ENCODE assay signal across 11 mouse cellular contexts in genomic region chr19:33225858-33226705, GRCm38 (mm10).
DNase-seq lines count a peak whose midpoint lies in the region; TF ChIP-seq lines count a peak whose summit lies in the region.
"Had no signal": no experiment of that assay in that cellular context is flagged by ENCODE, and none has a peak within 500 bp of the region (broad histone marks: within the 10 kb centered on the region; RNA-seq: fewer than 3 reads in every experiment).

No protein-coding gene starts in this region.

- 70% methylated on average over 5 of the region's 5 CpGs for WGBS in thymus, adult 2 months
- WGBS in heart, embryonic 10.5 days = 69% methylated on average over 5 of the region's 5 CpGs

- no peak for TF ChIP-seq CTCF in thymus, adult 2 months (IDR thresholded peaks at IDR 0.05; ENCODE audit: borderline replicate concordance, control insufficient read depth, extremely low read depth, insufficient read depth, low read length, poor library complexity)

- no peak for TF ChIP-seq POLR2A in thymus, adult 2 months (IDR thresholded peaks at IDR 0.05; ENCODE audit: control insufficient read depth, extremely low read depth, insufficient read depth, low read length, poor library complexity)

- no peak overlapping the region for H3K4me3 ChIP-seq in thymus, adult 2 months (ENCODE audit: control insufficient read depth, insufficient read depth, low read length)
- H3K4me3 ChIP-seq in heart, embryonic 10.5 days = no peak overlapping the region
- H3K4me3 ChIP-seq: embryonic facial prominence, embryonic 13.5 days; heart, embryonic 13.5 days; midbrain, embryonic 12.5 days had no signal

- H3K36me3 ChIP-seq in thymus, adult 2 months (ENCODE audit: control insufficient read depth, insufficient read depth, low read length) = no peaks in the 10 kb centered on the region
- no peaks in the 10 kb centered on the region for H3K36me3 ChIP-seq in splenic B cell, adult 2 months (ENCODE audit: control insufficient read depth, insufficient read depth, low read length, poor library complexity, severe bottlenecking)
- no peaks in the 10 kb centered on the region for H3K36me3 ChIP-seq in heart, embryonic 10.5 days
- H3K36me3 ChIP-seq: embryonic facial prominence, embryonic 13.5 days; heart, embryonic 13.5 days; midbrain, embryonic 12.5 days had no signal

- H3K27me3 ChIP-seq in thymus, adult 2 months (ENCODE audit: control insufficient read depth, insufficient read depth, low read length) = no peaks in the 10 kb centered on the region
- H3K27me3 ChIP-seq in splenic B cell, adult 2 months (ENCODE audit: control insufficient read depth, insufficient read depth, low read length, poor library complexity, severe bottlenecking) = no peaks in the 10 kb centered on the region
- H3K27me3 ChIP-seq in heart, embryonic 10.5 days (ENCODE audit: insufficient read depth, poor library complexity, severe bottlenecking) = no peaks in the 10 kb centered on the region
- H3K27me3 ChIP-seq: heart, embryonic 13.5 days had no signal

- H3K9me3 ChIP-seq in heart, embryonic 10.5 days = no peaks in the 10 kb centered on the region
- H3K9me3 ChIP-seq: embryonic facial prominence, embryonic 13.5 days; heart, embryonic 13.5 days; midbrain, embryonic 12.5 days had no signal

- H3K27ac ChIP-seq in thymus, adult 2 months (ENCODE audit: control insufficient read depth, insufficient read depth, low read length) = no peak overlapping the region; the same call in 1 of the 2 replicates
- no peak overlapping the region for H3K27ac ChIP-seq in heart, embryonic 10.5 days
- H3K27ac ChIP-seq: embryonic facial prominence, embryonic 13.5 days; heart, embryonic 13.5 days; midbrain, embryonic 12.5 days had no signal

- peak; percentile 20 to 34 for DNase-seq in cerebellum, postnatal 14 days
- no peak for DNase-seq in cerebellum, postnatal 25 days
- DNase-seq in kidney, adult 9 months = peak; percentile 38
- no peak for DNase-seq in kidney, postnatal 14 days
- peak; percentile 16 for DNase-seq in thymus, adult 2 months
- no peak for DNase-seq in thymus, postnatal 4 days
- peak; percentile 16 for DNase-seq in splenic B cell, adult 2 months (ENCODE audit: low read depth, low spot score)
- DNase-seq in heart, embryonic 10.5 days (ENCODE audit: low spot score) = no peak

- H3K4me1 ChIP-seq in thymus, adult 2 months (replicated peaks; ENCODE audit: control insufficient read depth, insufficient read depth, low read length) = peaks cover 28% of the 10 kb centered on the region
- no peaks in the 10 kb centered on the region for H3K4me1 ChIP-seq in heart, embryonic 10.5 days

Comparison
In these comparisons a context has a peak if more than half of its experiments do, and no peak if none do; other contexts are left out.
1. DNase-seq: peak in cerebellum, postnatal 14 days (2 of 2), kidney, adult 9 months (single experiment), thymus, adult 2 months (single experiment) and splenic B cell, adult 2 months (single experiment); none in cerebellum, postnatal 25 days (0 of 2), kidney, postnatal 14 days (single experiment), thymus, postnatal 4 days (single experiment) and heart, embryonic 10.5 days (single experiment).